Mouse (Mus musculus): ENCODE data around the gene Mtfp1.
"Not testable (repeated sequence)": the region's sequence is repeated elsewhere in the genome, so short reads cannot be mapped to it uniquely, and the experiment has no call there.

Mtfp1 gene

DNA sequence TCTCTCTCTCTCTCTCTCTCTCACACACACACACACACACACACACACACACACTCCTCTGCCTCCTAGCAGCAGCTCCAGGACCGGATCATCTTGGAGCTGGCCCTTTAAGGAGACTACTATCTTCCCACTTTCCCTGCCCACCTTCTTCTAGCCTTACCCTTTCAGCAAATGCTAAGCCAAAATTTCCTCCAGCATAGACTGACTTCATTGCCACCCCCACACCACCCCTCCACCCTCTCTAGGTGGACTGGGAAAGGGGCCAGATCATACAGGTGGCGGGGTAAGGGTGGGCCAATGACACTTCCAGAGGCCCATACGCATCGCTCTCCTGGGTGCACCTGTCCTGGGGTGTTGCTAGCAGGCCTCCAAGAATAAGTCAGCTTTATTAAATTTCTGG, 20.2 kb upstream of the Mtfp1 start:
- no peak for DNase-seq (ENCODE audit: low spot score in 2 of 2)

DNA sequence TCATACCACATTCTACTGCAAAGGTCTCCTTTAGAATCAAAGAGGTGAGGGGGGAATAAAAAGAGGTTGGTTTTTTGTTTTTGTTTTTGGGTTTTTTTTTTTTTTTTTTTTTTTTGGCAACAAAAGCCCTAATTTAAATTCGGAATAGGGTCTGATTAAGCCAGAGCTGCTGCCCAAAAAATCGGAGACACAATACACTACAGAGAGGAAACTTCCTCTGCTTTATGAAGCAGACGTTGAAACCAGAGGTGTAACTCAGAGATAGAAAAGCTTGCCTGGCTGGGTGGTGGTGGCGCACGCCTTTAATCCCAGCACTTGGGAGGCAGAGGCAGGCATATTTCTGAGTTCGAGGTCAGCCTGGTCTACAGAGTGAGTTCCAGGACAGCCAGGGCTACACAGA, 19.3 kb upstream of the Mtfp1 start:
- not testable (repeated sequence) for DNase-seq (ENCODE audit: low spot score in 2 of 2)

- no peak for DNase-seq (ENCODE audit: low spot score in 2 of 2)
Measured at GRCm38 (mm10) chr11:4113970-4114369, 18.7 kb upstream of the Mtfp1 start.

DNA sequence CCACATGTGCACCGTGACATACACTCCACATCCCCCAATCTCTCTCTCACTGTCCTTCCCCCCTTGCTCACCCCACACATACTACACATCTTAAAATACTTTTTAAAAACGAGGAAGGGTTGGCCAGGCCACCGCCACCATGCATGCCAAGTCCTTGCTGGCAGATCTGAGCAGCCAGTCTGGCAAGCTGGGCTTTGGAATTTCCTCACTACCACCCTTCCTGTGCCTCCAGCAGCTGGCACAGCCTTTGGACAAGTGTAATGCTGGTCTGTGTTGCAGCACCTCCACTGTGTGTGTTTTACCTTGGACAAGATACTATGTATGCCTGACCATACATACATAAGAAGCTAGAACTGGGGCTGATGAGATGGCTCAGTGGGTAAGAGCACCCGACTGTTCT, 18.3 kb upstream of the Mtfp1 start:
- DNase-seq (ENCODE audit: low spot score in 2 of 2) = no peak

DNA sequence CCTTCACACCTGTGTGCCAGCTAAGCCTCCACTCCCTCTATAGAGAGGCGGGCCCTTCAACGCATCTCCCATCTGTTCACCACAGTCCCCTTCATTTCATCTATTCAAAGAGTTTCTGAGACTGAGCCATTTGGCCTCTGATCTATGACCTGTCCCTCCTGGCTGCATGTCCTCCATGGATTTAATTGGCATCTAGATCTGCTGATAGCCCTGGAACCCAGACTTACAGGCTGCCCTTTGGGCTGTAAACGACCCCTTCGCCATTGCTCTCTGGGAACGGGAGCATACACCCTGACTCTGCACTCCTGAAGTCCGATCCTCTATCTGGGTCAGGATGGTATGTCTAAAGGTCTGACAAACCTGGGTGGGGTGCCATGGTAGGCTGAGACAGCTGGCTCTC, 17.6 kb upstream of the Mtfp1 start:
- no peak for DNase-seq (ENCODE audit: low spot score in 2 of 2)

- DNase-seq (ENCODE audit: low spot score in 2 of 2) = no peak
Measured at GRCm38 (mm10) chr11:4112033-4112432, 16.8 kb upstream of the Mtfp1 start.

- no peak for DNase-seq (ENCODE audit: low spot score in 2 of 2)
Measured at GRCm38 (mm10) chr11:4108691-4109090, 13.4 kb upstream of the Mtfp1 start.

- DNase-seq (ENCODE audit: low spot score in 2 of 2) = not testable (repeated sequence)
Measured at GRCm38 (mm10) chr11:4107901-4108300, 12.7 kb upstream of the Mtfp1 start.

- DNase-seq (ENCODE audit: low spot score in 2 of 2) = no peak
Measured at GRCm38 (mm10) chr11:4105444-4105843, 10.2 kb upstream of the Mtfp1 start.

GRCm38 (mm10) chr11:4104989-4105388, 9.7 kb upstream of the Mtfp1 start:
- no peak for DNase-seq (ENCODE audit: low spot score in 2 of 2)

- DNase-seq (ENCODE audit: low spot score in 2 of 2) = no peak
Measured at GRCm38 (mm10) chr11:4103522-4103921, 8.3 kb upstream of the Mtfp1 start.

- no peak for DNase-seq (ENCODE audit: low spot score in 2 of 2)
Measured at GRCm38 (mm10) chr11:4101851-4102250, 6.6 kb upstream of the Mtfp1 start.

DNA sequence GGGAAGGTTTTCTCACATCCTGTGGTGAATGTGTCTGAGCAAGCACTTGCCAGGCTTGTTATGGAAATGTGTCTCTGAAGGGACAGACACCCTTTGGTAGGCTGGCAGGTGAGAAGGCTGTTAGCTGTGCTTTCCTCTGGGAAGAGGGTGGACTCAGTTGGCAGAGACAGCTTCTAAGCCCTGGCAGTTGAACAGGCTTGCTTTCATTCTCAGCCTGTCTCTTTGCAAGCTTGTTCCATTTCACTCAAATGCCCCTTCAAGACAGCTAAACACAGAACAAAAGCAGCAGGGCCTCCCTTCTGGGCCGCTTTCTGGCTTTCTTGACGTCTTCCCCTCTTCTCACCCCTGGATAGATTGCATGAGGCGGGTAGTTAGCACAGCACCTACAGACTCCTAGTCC, 4.2 kb upstream of the Mtfp1 start:
- DNase-seq (ENCODE audit: low spot score in 2 of 2) = no peak

- no peak for DNase-seq (ENCODE audit: low spot score in 2 of 2)
Measured at GRCm38 (mm10) chr11:4098816-4099215, 3.6 kb upstream of the Mtfp1 start.

DNA sequence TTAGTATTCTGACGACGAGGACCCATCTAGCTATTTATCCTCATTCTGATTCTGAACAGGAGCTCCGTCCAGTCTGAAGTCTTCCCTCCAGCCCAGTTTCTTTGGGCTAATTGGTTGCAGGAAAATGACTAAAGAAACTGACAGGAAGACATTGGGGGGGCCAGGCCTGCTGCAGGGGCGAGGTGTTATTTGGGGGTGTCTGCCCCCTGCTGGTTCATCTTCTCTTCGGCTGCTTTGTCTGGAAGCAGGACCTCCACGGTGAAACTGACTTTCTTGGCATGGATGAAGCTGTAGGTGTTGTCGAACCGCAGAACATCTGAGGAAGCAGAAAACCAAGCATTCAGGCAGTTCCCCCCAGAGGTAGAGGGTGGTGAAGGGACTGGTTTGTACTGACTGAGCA, 2.9 kb upstream of the Mtfp1 start:
- no peak for DNase-seq (ENCODE audit: low spot score in 2 of 2)

- peak in 1 of 2 experiments; percentile 30 for DNase-seq (ENCODE audit: low spot score in 2 of 2)
Measured at GRCm38 (mm10) chr11:4097091-4097621, 1.9 kb upstream of the Mtfp1 start.

DNA sequence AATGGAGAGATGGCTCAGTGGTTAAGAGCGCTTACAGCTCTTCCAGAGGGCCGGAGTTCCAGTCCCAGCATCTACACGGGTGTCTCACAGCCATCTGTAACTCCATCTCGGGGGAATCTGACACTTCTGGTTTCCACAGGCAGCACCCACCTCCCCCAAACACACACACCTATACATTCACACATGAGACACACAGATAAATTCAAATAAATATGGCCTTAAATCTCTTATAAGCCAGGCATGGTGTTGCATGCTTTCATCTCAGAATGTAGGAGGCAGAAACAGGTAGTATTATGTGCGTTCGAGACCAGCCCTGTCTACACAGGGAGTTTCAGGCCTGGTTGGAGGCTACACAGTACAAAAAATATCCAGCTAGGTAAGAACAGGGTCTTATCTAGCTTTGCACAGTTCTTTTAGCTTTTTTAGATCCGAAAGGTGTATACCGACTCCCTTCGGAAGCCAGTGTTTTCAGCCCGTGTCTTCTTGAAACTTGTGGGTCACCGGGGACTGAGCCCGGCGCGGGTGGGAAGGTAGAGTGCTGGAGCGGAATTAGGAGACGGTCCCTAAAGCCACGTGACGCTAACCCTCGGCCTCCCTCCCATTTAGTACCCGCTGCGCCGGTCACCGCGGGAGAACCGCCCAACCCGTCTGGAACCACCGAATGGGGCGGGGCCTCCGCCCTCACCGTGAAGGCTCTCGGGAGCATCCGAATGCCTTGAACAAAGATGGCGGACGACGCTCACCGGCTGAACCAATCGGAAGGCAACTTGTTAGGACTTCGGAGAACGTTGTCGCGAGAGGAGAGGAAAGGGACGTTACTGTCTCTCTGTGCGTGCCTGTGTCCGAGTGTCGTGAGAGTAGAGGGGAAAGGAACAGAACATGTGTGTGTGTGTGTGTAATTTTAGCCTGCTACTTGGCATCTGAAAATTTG, 1.1 kb upstream of the Mtfp1 start:
- DNase-seq (ENCODE audit: low spot score in 2 of 2) = peak; percentile 93 to 98

GRCm38 (mm10) chr11:4094378-4095170, 671 bp downstream of the Mtfp1 start:
- DNase-seq (ENCODE audit: low spot score in 2 of 2) = peak; percentile 31 to 45

- DNase-seq (ENCODE audit: low spot score in 2 of 2) = no peak
Measured at GRCm38 (mm10) chr11:4093459-4094377, 1.5 kb downstream of the Mtfp1 start.

DNA sequence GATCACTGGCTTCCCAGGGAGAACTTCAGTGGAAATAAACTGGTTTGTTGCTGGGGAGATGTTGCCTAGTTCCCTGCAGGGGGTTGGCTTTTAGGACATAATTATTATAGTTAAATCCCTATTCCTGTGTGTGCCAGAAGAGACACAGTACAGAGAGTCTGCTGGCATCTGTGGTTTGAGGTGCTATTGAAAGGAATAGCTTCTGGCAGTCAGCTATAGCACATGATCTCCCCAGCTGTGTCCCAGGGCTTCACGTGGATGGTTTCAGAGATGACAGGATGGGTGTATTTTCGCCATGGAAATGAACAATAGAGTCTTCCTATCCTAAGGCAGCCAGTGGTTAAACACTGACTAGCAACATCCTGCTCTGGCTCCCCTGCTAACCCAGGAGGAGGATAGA, 8.0 kb downstream of the Mtfp1 start:
- DNase-seq (ENCODE audit: low spot score in 2 of 2) = no peak

GRCm38 (mm10) chr11:4086246-4086645, 9.0 kb downstream of the Mtfp1 start:
- DNase-seq (ENCODE audit: low spot score in 2 of 2) = no peak

Measured in urinary bladder, adult 18-20 months (tissue).